Mouse (Mus musculus): ENCODE measurements around the gene Ube2l6. TPM values are rescaled to one million over a fixed set of nuclear protein-coding genes. Genes with fewer than 3 reads are reported as not detected.

Ube2l6 gene
- polyA plus RNA-seq, 1 experiment from 2014 or later = 23.2 TPM

DNA sequence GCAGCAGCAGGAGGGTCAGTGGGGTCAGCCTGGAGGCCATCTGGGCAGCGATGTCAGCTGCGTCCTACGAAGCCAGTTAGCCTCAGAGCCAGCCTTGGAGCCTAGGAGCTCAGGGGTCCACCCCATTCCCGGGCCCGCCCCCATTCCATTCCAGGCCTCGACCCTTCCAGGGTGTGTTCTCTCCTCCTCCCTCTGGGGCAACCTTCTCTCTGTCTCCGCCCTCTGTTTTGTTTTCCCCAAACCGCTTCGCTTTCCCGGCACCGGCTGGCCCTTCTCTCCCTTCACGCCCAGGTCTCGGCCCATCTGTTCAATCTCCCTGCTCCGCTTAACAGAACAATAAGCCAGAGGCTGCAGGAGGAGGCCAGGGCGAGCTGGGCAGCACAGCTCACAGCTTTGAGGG is 23.9 kb upstream of the Ube2l6 start:
- no peaks in the 10 kb centered on the region for H3K36me3 ChIP-seq
- H3K9ac ChIP-seq = peak overlapping the region; percentile 25
- H3K27me3 ChIP-seq = no peaks in the 10 kb centered on the region
- peak; percentile 86 for ATAC-seq (ENCODE audit: low FRiP score, low read depth)
- H3K9me3 ChIP-seq = no peaks in the 10 kb centered on the region
- peak overlapping the region; percentile 11; the same call in 1 of the 2 replicates for H3K27ac ChIP-seq (replicated peaks)
- peaks cover 14% of the 10 kb centered on the region for H3K4me1 ChIP-seq (replicated peaks)
- 0% methylated on average over 13 of the region's 15 CpGs for WGBS
- peak overlapping the region; percentile 58 for H3K4me2 ChIP-seq
- H3K4me3 ChIP-seq = peak overlapping the region; percentile 33

- WGBS = 50% methylated on average over 9 of the region's 9 CpGs
- Histone ChIP-seq H3K4me2 (peak within 1 kb of the TSS; percentile 58), H3K27me3 (no peaks in the 10 kb centered on the region), H3K4me1 (replicated peaks) (peaks cover 14% of the 10 kb centered on the region), H3K36me3 (no peaks in the 10 kb centered on the region), H3K9ac (peak within 1 kb of the TSS; percentile 25), H3K9me3 (no peaks in the 10 kb centered on the region), H3K4me3 (peak within 1 kb of the TSS; percentile 33), H3K27ac (replicated peaks) (peak within 1 kb of the TSS; percentile 20; the same call in 1 of the 2 replicates)
- peak; percentile 31; the same call in 1 of the 2 replicates for ATAC-seq (ENCODE audit: low FRiP score, low read depth)
Observed at GRCm38 (mm10) chr2:84775241-84775640, 23.4 kb upstream of the Ube2l6 start, which contains the start of gene Serping1. Gene Serping1 (minus strand): TSS chr2:84775444.

GRCm38 (mm10) chr2:84775665-84776064 is 23.0 kb upstream of the Ube2l6 start:
- H3K4me3 ChIP-seq = no peak overlapping the region
- H3K4me1 ChIP-seq (replicated peaks) = peaks cover 14% of the 10 kb centered on the region
- WGBS = 70% methylated on average over 6 of the region's 6 CpGs
- no peak overlapping the region for H3K9ac ChIP-seq
- 0 out of 2 replicates have a peak overlapping the region, but pooled peaks have one; percentile 20 for H3K27ac ChIP-seq (replicated peaks)
- no peak for ATAC-seq (ENCODE audit: low FRiP score, low read depth)
- H3K9me3 ChIP-seq = no peaks in the 10 kb centered on the region
- H3K27me3 ChIP-seq = no peaks in the 10 kb centered on the region
- no peak overlapping the region for H3K4me2 ChIP-seq
- H3K36me3 ChIP-seq = no peaks in the 10 kb centered on the region

DNA sequence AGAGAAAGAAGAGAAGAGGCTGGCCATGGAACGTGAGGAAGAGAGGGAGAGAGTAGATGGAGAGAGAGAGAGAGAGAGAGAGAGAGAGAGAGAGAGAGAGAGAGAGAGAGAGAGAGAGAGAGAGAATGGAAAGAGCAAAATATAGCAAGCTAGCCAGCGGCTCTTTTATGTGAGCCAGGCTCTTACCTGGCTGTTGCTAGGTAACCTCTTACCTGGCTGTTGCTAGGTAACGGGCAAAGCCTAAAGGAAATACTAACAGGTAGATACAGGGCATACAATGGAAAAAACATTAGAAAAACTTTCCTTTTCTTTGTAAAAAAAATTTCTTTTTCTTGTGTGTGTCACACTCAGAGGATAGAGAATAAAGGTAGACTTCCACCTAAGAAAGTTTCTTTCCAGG is 20.9 kb upstream of the Ube2l6 start:
- Histone ChIP-seq H3K4me2 (no peak overlapping the region), H3K27me3 (no peaks in the 10 kb centered on the region), H3K4me3 (no peak overlapping the region), H3K27ac (replicated peaks) (no peak overlapping the region), H3K9ac (no peak overlapping the region), H3K4me1 (replicated peaks) (peaks cover 14% of the 10 kb centered on the region), H3K9me3 (no peaks in the 10 kb centered on the region), H3K36me3 (no peaks in the 10 kb centered on the region)
- ATAC-seq (ENCODE audit: low FRiP score, low read depth) = no peak
- 46% methylated on average over 3 of the region's 3 CpGs for WGBS

- Histone ChIP-seq H3K4me2 (no peak overlapping the region), H3K27ac (replicated peaks) (no peak overlapping the region), H3K36me3 (no peaks in the 10 kb centered on the region), H3K9ac (no peak overlapping the region), H3K4me3 (no peak overlapping the region), H3K4me1 (replicated peaks) (peaks cover 12% of the 10 kb centered on the region), H3K9me3 (no peaks in the 10 kb centered on the region), H3K27me3 (no peaks in the 10 kb centered on the region)
- WGBS = 58% methylated on average over 6 of the region's 6 CpGs
- no peak for ATAC-seq (ENCODE audit: low FRiP score, low read depth)
Observed at GRCm38 (mm10) chr2:84779210-84779609, 19.4 kb upstream of the Ube2l6 start.

GRCm38 (mm10) chr2:84783315-84783714 is 15.3 kb upstream of the Ube2l6 start:
- Histone ChIP-seq H3K9me3 (no peaks in the 10 kb centered on the region), H3K36me3 (no peaks in the 10 kb centered on the region), H3K4me1 (replicated peaks) (no peaks in the 10 kb centered on the region), H3K27me3 (no peaks in the 10 kb centered on the region), H3K4me2 (no peak overlapping the region), H3K27ac (replicated peaks) (no peak overlapping the region), H3K9ac (no peak overlapping the region), H3K4me3 (no peak overlapping the region)
- no peak for ATAC-seq (ENCODE audit: low FRiP score, low read depth)
- WGBS = 83% methylated on average over 1 of the region's 1 CpGs

- WGBS = 84% methylated on average over 3 of the region's 3 CpGs
- Histone ChIP-seq H3K36me3 (no peaks in the 10 kb centered on the region), H3K9me3 (no peaks in the 10 kb centered on the region), H3K27ac (replicated peaks) (no peak overlapping the region), H3K4me1 (replicated peaks) (no peaks in the 10 kb centered on the region), H3K27me3 (no peaks in the 10 kb centered on the region), H3K9ac (no peak overlapping the region), H3K4me3 (no peak overlapping the region), H3K4me2 (no peak overlapping the region)
- ATAC-seq (ENCODE audit: low FRiP score, low read depth) = no peak
Observed at GRCm38 (mm10) chr2:84783840-84784566, 14.6 kb upstream of the Ube2l6 start.

DNA sequence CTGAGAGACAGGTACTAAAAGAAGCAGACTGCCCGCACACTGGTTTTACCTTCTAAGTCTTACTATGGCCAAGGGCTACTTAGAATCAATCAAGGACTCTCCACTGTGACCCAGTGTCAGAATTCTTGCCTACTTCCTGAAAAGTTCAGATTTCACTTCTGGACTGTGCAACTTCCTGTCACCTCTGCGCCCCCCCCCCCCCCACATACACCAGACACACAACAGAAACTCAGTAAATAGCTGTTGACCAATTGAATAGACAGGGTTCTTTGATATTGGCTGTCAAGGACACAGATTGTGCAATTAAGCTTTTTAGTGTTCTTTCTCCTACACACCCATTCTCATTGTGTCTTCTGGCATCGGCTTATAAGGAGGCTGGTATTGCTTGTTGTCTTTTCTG is 10.3 kb upstream of the Ube2l6 start:
- H3K4me1 ChIP-seq (replicated peaks) = no peaks in the 10 kb centered on the region
- no peak overlapping the region for H3K4me2 ChIP-seq
- H3K9ac ChIP-seq = no peak overlapping the region
- H3K27me3 ChIP-seq = no peaks in the 10 kb centered on the region
- no peak overlapping the region for H3K4me3 ChIP-seq
- H3K36me3 ChIP-seq = no peaks in the 10 kb centered on the region
- no peak overlapping the region for H3K27ac ChIP-seq (replicated peaks)
- WGBS = 81% methylated on average over 3 of the region's 3 CpGs
- H3K9me3 ChIP-seq = no peaks in the 10 kb centered on the region
- ATAC-seq (ENCODE audit: low FRiP score, low read depth) = no peak

- Histone ChIP-seq H3K9me3 (no peaks in the 10 kb centered on the region), H3K4me2 (no peak overlapping the region), H3K36me3 (no peaks in the 10 kb centered on the region), H3K4me3 (no peak overlapping the region), H3K27ac (replicated peaks) (no peak overlapping the region), H3K27me3 (no peaks in the 10 kb centered on the region), H3K4me1 (replicated peaks) (no peaks in the 10 kb centered on the region), H3K9ac (no peak overlapping the region)
- no peak for ATAC-seq (ENCODE audit: low FRiP score, low read depth)
- WGBS = 60% methylated on average over 9 of the region's 9 CpGs
Observed at GRCm38 (mm10) chr2:84790418-84790817, 8.2 kb upstream of the Ube2l6 start.

GRCm38 (mm10) chr2:84792516-84792915 is 6.1 kb upstream of the Ube2l6 start:
- Histone ChIP-seq H3K9ac (no peak overlapping the region), H3K27me3 (no peaks in the 10 kb centered on the region), H3K36me3 (no peaks in the 10 kb centered on the region), H3K4me1 (replicated peaks) (no peaks in the 10 kb centered on the region), H3K9me3 (no peaks in the 10 kb centered on the region), H3K4me3 (no peak overlapping the region), H3K4me2 (no peak overlapping the region), H3K27ac (replicated peaks) (no peak overlapping the region)
- ATAC-seq (ENCODE audit: low FRiP score, low read depth) = no peak
- 88% methylated on average over 3 of the region's 3 CpGs for WGBS

GRCm38 (mm10) chr2:84793154-84793553 is 5.5 kb upstream of the Ube2l6 start:
- 89% methylated on average over 3 of the region's 3 CpGs for WGBS
- Histone ChIP-seq H3K27ac (replicated peaks) (no peak overlapping the region), H3K27me3 (no peaks in the 10 kb centered on the region), H3K9ac (no peak overlapping the region), H3K36me3 (no peaks in the 10 kb centered on the region), H3K9me3 (no peaks in the 10 kb centered on the region), H3K4me3 (no peak overlapping the region), H3K4me2 (no peak overlapping the region), H3K4me1 (replicated peaks) (peaks cover 1% of the 10 kb centered on the region; the same call in 1 of the 2 replicates)
- no peak for ATAC-seq (ENCODE audit: low FRiP score, low read depth)

DNA sequence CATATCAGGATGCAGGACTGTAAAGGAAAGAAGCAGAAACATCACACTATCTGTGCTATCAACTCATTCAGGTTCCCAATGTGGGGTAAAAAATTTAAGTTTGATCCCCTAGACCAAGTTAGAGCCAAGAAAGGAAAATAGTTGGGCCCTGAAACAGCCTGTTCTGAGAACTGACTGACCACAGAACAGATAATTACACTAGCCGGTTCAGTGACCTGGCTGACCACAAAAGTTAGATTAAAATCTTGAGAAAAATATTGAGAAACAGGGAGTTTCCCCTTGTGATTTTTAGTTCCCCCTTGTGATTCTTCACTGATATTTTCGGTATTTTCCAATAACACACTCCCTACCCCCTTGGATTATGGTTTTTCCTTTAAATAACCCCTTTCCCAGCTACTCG is 4.8 kb upstream of the Ube2l6 start:
- peaks cover 5% of the 10 kb centered on the region; the same call in 1 of the 2 replicates for H3K4me1 ChIP-seq (replicated peaks)
- no peaks in the 10 kb centered on the region for H3K9me3 ChIP-seq
- 90% methylated on average over 3 of the region's 3 CpGs for WGBS
- no peak overlapping the region for H3K9ac ChIP-seq
- H3K27me3 ChIP-seq = no peaks in the 10 kb centered on the region
- no peaks in the 10 kb centered on the region for H3K36me3 ChIP-seq
- ATAC-seq (ENCODE audit: low FRiP score, low read depth) = no peak
- no peak overlapping the region for H3K4me3 ChIP-seq
- H3K4me2 ChIP-seq = no peak overlapping the region
- H3K27ac ChIP-seq (replicated peaks) = no peak overlapping the region

All from hindbrain, embryonic 15.5 days (tissue).